Mouse (Mus musculus) hindbrain, postnatal 0 days (tissue): Measurements from ENCODE around the gene Pkp4. TPM values are rescaled to one million over a fixed set of nuclear protein-coding genes. Genes with fewer than 3 reads are reported as not detected.

Experiments used
- ATAC-seq: fragments of 200-750 bp; cut with Nextera tagmentation; 2 replicates; pipeline ENCODE4 v1.8.0; 2017; ENCODE audit warnings: mild to moderate bottlenecking, moderate TSS enrichment, moderate library complexity
- DNase-seq: peaks from one replicate; pipeline ENCODE4 v3.0.0-alpha.2; 2015; ENCODE audit warnings: low spot score
- H3K27ac ChIP-seq: fragments of 300-500 bp; sonication (generic); 2 replicates; pipeline ENCODE4 v1.5.1; 2014; ENCODE audit warnings: mild to moderate bottlenecking
- H3K27me3 ChIP-seq: fragments of 300-500 bp; sonication (generic); 2 replicates; pipeline ENCODE4 v1.6.1; 2014; ENCODE audit warnings: low read length, mixed read lengths; ENCODE audit not compliant: insufficient read depth
- H3K36me3 ChIP-seq: fragments of 300-500 bp; sonication (generic); 2 replicates; pipeline ENCODE4 v1.6.1; 2014; ENCODE audit warnings: low read length, mixed read lengths; ENCODE audit not compliant: insufficient read depth
- H3K4me1 ChIP-seq: fragments of 300-500 bp; sonication (generic); 2 replicates; pipeline ENCODE4 v1.6.1; 2014; ENCODE audit warnings: antibody characterized with exemption, low read length, mixed read lengths; ENCODE audit not compliant: insufficient read depth
- H3K4me2 ChIP-seq: fragments of 300-500 bp; sonication (generic); 2 replicates; pipeline ENCODE4 v1.6.1; 2014; ENCODE audit warnings: low read depth, mild to moderate bottlenecking, low read length, moderate library complexity, mixed read lengths
- H3K4me3 ChIP-seq: fragments of 300-500 bp; sonication (generic); 2 replicates; pipeline ENCODE4 v1.5.1; 2014; ENCODE audit warnings: low read length
- H3K9ac ChIP-seq: fragments of 300-500 bp; sonication (generic); replicated peaks from 2 replicates; pipeline ENCODE4 v1.6.1; 2014; ENCODE audit warnings: mild to moderate bottlenecking, low read length, moderate library complexity, mixed read lengths
- H3K9me3 ChIP-seq: fragments of 300-500 bp; sonication (generic); 2 replicates; pipeline ENCODE4 v1.6.1; 2016; ENCODE audit warnings: low read length, mixed read lengths
- CTCF ChIP-seq: IDR thresholded peaks from 2 replicates; pipeline ENCODE4 v1.5.1; 2016; ENCODE audit warnings: antibody characterized with exemption, control low read depth, low read depth
- WGBS: fragments of 180-500 bp; shearing (Covaris S2); extraction: QIAGEN DNeasy Blood & Tissue Kit; methylation state at CpG from one replicate; pipeline ENCODE4 v1.1.7; 2014; 5-methylcytosine and 5-hydroxymethylcytosine counted together
- polyA plus RNA-seq: library from polyadenylated mRNA; unstranded; fragments of >200 nt; fragmentation: Nextera tagmentation; extraction: Ambion mirVana; gene quantifications from 2 replicates; pipeline ENCODE4 v1.2.1, GENCODE M21; 2015
- total RNA-seq: library from RNA; depleted of rRNA; stranded (reverse); fragments of >200 nt; gene quantifications from 2 replicates; pipeline ENCODE4 v1.2.3, GENCODE M21; 2014

Gene Pkp4
- total and polyA plus RNA-seq, 2 experiments from 2014 or later = 22.9 to 100 TPM

- Histone ChIP-seq H3K4me1 (peaks cover 11% of the 10 kb centered on the region), H3K9ac (no peak overlapping the region), H3K27me3 (no peaks in the 10 kb centered on the region), H3K4me2 (no peak overlapping the region), H3K9me3 (no peaks in the 10 kb centered on the region), H3K36me3 (no peaks in the 10 kb centered on the region), H3K27ac (no peak overlapping the region), H3K4me3 (no peak overlapping the region)
- ATAC-seq (no peak), DNase-seq (no peak)
- no peak for TF ChIP-seq CTCF
- 85% methylated on average over 3 of the region's 3 CpGs for WGBS
Measured at GRCm38 (mm10) chr2:59299831-59300230, 139.2 kb downstream of the Pkp4 start.

- Histone ChIP-seq H3K4me3 (no peak overlapping the region), H3K4me2 (peak overlapping the region; percentile 19; the same call in 1 of the 2 replicates), H3K27ac (no peak overlapping the region), H3K9me3 (no peaks in the 10 kb centered on the region), H3K9ac (no peak overlapping the region), H3K36me3 (peaks cover 6% of the 10 kb centered on the region), H3K4me1 (peaks cover 11% of the 10 kb centered on the region), H3K27me3 (no peaks in the 10 kb centered on the region)
- ATAC-seq (peak; percentile 89), DNase-seq (peak; percentile 79)
- no peak for TF ChIP-seq CTCF
- WGBS = 16% methylated on average over 12 of the region's 12 CpGs
Measured at GRCm38 (mm10) chr2:59301671-59302070, 141.0 kb downstream of the Pkp4 start.

- Histone ChIP-seq H3K27me3 (no peaks in the 10 kb centered on the region), H3K4me2 (no peak overlapping the region), H3K9me3 (no peaks in the 10 kb centered on the region), H3K4me1 (peaks cover 11% of the 10 kb centered on the region), H3K27ac (no peak overlapping the region), H3K4me3 (no peak overlapping the region), H3K36me3 (peaks cover 14% of the 10 kb centered on the region), H3K9ac (no peak overlapping the region)
- 36% methylated on average over 6 of the region's 6 CpGs for WGBS
- DNase-seq (no peak), ATAC-seq (no peak)
- TF ChIP-seq CTCF = no peak
Measured at GRCm38 (mm10) chr2:59302430-59302829, 141.8 kb downstream of the Pkp4 start.

GRCm38 (mm10) chr2:59303530-59304063 is 142.9 kb downstream of the Pkp4 start:
- H3K4me3 ChIP-seq = no peak overlapping the region
- no peak overlapping the region for H3K9ac ChIP-seq
- peaks cover 24% of the 10 kb centered on the region for H3K36me3 ChIP-seq
- H3K27ac ChIP-seq = no peak overlapping the region
- no peak overlapping the region for H3K4me2 ChIP-seq
- H3K9me3 ChIP-seq = no peaks in the 10 kb centered on the region
- ATAC-seq (no peak), DNase-seq (no peak)
- no peak for TF ChIP-seq CTCF
- 81% methylated on average over 12 of the region's 12 CpGs for WGBS
- H3K4me1 ChIP-seq = peaks cover 11% of the 10 kb centered on the region
- H3K27me3 ChIP-seq = no peaks in the 10 kb centered on the region

GRCm38 (mm10) chr2:59307302-59307701 is 146.7 kb downstream of the Pkp4 start:
- no peak for ATAC-seq
- no peak for TF ChIP-seq CTCF
- Histone ChIP-seq H3K36me3 (peaks cover 39% of the 10 kb centered on the region), H3K4me2 (no peak overlapping the region), H3K27me3 (no peaks in the 10 kb centered on the region), H3K9me3 (no peaks in the 10 kb centered on the region), H3K4me1 (peaks cover 7% of the 10 kb centered on the region), H3K27ac (no peak overlapping the region), H3K4me3 (no peak overlapping the region), H3K9ac (no peak overlapping the region)
- no peak for DNase-seq
- WGBS = 94% methylated on average over 8 of the region's 8 CpGs

GRCm38 (mm10) chr2:59308055-59308454 is 147.4 kb downstream of the Pkp4 start:
- H3K27ac ChIP-seq = no peak overlapping the region
- 94% methylated on average over 19 of the region's 19 CpGs for WGBS
- no peaks in the 10 kb centered on the region for H3K9me3 ChIP-seq
- no peaks in the 10 kb centered on the region for H3K4me1 ChIP-seq
- DNase-seq (no peak), ATAC-seq (no peak)
- H3K9ac ChIP-seq = no peak overlapping the region
- no peak overlapping the region for H3K4me3 ChIP-seq
- H3K4me2 ChIP-seq = no peak overlapping the region
- no peak for TF ChIP-seq CTCF
- peaks cover 39% of the 10 kb centered on the region for H3K36me3 ChIP-seq
- H3K27me3 ChIP-seq = no peaks in the 10 kb centered on the region

GRCm38 (mm10) chr2:59313293-59313692 is 152.6 kb downstream of the Pkp4 start:
- no peak overlapping the region for H3K9ac ChIP-seq
- TF ChIP-seq CTCF = no peak
- H3K4me2 ChIP-seq = no peak overlapping the region
- no peaks in the 10 kb centered on the region for H3K27me3 ChIP-seq
- H3K4me3 ChIP-seq = no peak overlapping the region
- H3K27ac ChIP-seq = no peak overlapping the region
- DNase-seq (no peak), ATAC-seq (no peak)
- H3K36me3 ChIP-seq = peaks cover 23% of the 10 kb centered on the region
- H3K9me3 ChIP-seq = no peaks in the 10 kb centered on the region
- 71% methylated on average over 6 of the region's 6 CpGs for WGBS
- H3K4me1 ChIP-seq = no peaks in the 10 kb centered on the region
